Mouse (Mus musculus): ENCODE measurements around the gene Des. TPM values are rescaled to one million over a fixed set of nuclear protein-coding genes. Genes with fewer than 3 reads are reported as not detected.
A peak's percentile ranks its signal among the peaks of the same experiment; 100 is the strongest.

The Des gene
- total and polyA plus RNA-seq, 2 experiments from 2014 or later = 639 to 1,187 TPM

DNA sequence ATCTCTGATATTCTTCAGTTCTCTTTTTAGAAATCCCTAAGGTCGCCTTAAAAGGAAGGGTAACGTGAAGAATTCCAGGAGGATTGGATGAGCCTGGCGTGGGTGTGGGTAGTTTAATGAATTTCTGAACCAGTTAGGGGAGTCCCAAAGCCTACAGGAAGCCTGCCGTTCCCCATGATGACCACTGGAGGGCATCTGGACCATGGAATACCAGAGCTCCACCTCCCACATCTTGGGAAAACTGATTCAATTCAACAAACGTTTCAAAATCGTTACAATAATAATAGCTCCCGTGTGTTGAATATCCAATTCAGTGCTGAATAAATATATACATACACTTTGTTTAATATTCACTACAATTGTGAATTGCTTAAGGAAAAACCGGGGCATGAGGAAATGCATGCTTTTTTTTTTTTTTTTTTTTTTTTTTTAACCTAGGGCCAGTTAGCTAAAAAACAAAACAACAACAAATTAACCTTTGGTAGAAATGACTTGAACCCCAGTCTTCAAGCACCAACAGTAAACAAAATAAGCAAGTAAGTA is 17.2 kb upstream of the Des start:
- Histone ChIP-seq H3K27me3 (ENCODE audit: control insufficient read depth, insufficient read depth, low read length) (peaks cover 6% of the 10 kb centered on the region; the same call in 1 of the 2 replicates), H3K9ac (replicated peaks; ENCODE audit: low read depth, low read length) (no peak overlapping the region), H3K4me2 (ENCODE audit: low read depth, low read length) (no peak overlapping the region), H3K4me1 (ENCODE audit: control insufficient read depth, insufficient read depth) (peaks cover 27% of the 10 kb centered on the region), H3K27ac (ENCODE audit: low read depth) (no peak overlapping the region), H3K9me3 (replicated peaks; ENCODE audit: control insufficient read depth, low read length) (no peaks in the 10 kb centered on the region), H3K36me3 (replicated peaks; ENCODE audit: control insufficient read depth, insufficient read depth, low read length) (no peaks in the 10 kb centered on the region), H3K4me3 (ENCODE audit: low read depth, low read length) (no peak overlapping the region)
- DNase-seq (ENCODE audit: low spot score) (peak; percentile 79), ATAC-seq (ENCODE audit: insufficient read depth, low read depth) (no peak)
- no peak for TF ChIP-seq EP300 (IDR thresholded peaks at IDR 0.05; ENCODE audit: low read depth)
- TF ChIP-seq CTCF (IDR thresholded peaks at IDR 0.05; ENCODE audit: low read depth) = peak; percentile 90
- WGBS = under 1% methylated on average over 8 of the region's 8 CpGs

GRCm38 (mm10) chr1:75344291-75345035 is 15.7 kb upstream of the Des start:
- Histone ChIP-seq H3K27me3 (ENCODE audit: control insufficient read depth, insufficient read depth, low read length) (peaks cover 6% of the 10 kb centered on the region; the same call in 1 of the 2 replicates), H3K9ac (replicated peaks; ENCODE audit: low read depth, low read length) (no peak overlapping the region), H3K9me3 (replicated peaks; ENCODE audit: control insufficient read depth, low read length) (no peaks in the 10 kb centered on the region), H3K4me3 (ENCODE audit: low read depth, low read length) (no peak overlapping the region), H3K4me2 (ENCODE audit: low read depth, low read length) (no peak overlapping the region), H3K27ac (ENCODE audit: low read depth) (peak overlapping the region; percentile 40), H3K36me3 (replicated peaks; ENCODE audit: control insufficient read depth, insufficient read depth, low read length) (no peaks in the 10 kb centered on the region), H3K4me1 (ENCODE audit: control insufficient read depth, insufficient read depth) (peaks cover 33% of the 10 kb centered on the region)
- WGBS = 9% methylated on average over 15 of the region's 15 CpGs
- DNase-seq (ENCODE audit: low spot score) (no peak), ATAC-seq (ENCODE audit: insufficient read depth, low read depth) (peak; percentile 19)
- no peak for TF ChIP-seq EP300 (IDR thresholded peaks at IDR 0.05; ENCODE audit: low read depth)

- 40% methylated on average over 20 of the region's 20 CpGs for WGBS
- Histone ChIP-seq H3K4me1 (ENCODE audit: control insufficient read depth, insufficient read depth) (peaks cover 33% of the 10 kb centered on the region), H3K9me3 (replicated peaks; ENCODE audit: control insufficient read depth, low read length) (no peaks in the 10 kb centered on the region), H3K27me3 (ENCODE audit: control insufficient read depth, insufficient read depth, low read length) (peaks cover 3% of the 10 kb centered on the region; the same call in 1 of the 2 replicates), H3K4me2 (ENCODE audit: low read depth, low read length) (no peak overlapping the region), H3K36me3 (replicated peaks; ENCODE audit: control insufficient read depth, insufficient read depth, low read length) (no peaks in the 10 kb centered on the region), H3K27ac (ENCODE audit: low read depth) (peak overlapping the region; percentile 40), H3K9ac (replicated peaks; ENCODE audit: low read depth, low read length) (no peak overlapping the region), H3K4me3 (ENCODE audit: low read depth, low read length) (no peak overlapping the region)
- TF ChIP-seq CTCF (IDR thresholded peaks at IDR 0.05; ENCODE audit: low read depth) (peak; percentile 48), EP300 (IDR thresholded peaks at IDR 0.05; ENCODE audit: low read depth) (no peak)
- DNase-seq (ENCODE audit: low spot score) = no peak
- ATAC-seq (ENCODE audit: insufficient read depth, low read depth) = no peak
Observed at GRCm38 (mm10) chr1:75345036-75345935, 14.8 kb upstream of the Des start.

- TF ChIP-seq CTCF (IDR thresholded peaks at IDR 0.05; ENCODE audit: low read depth) (no peak), EP300 (IDR thresholded peaks at IDR 0.05; ENCODE audit: low read depth) (no peak)
- DNase-seq (ENCODE audit: low spot score) = peak; percentile 78
- H3K27ac ChIP-seq (ENCODE audit: low read depth) = peak overlapping the region; percentile 83
- H3K4me2 ChIP-seq (ENCODE audit: low read depth, low read length) = no peak overlapping the region
- no peaks in the 10 kb centered on the region for H3K9me3 ChIP-seq (replicated peaks; ENCODE audit: control insufficient read depth, low read length)
- H3K27me3 ChIP-seq (ENCODE audit: control insufficient read depth, insufficient read depth, low read length) = no peaks in the 10 kb centered on the region
- H3K4me1 ChIP-seq (ENCODE audit: control insufficient read depth, insufficient read depth) = peaks cover 33% of the 10 kb centered on the region
- H3K9ac ChIP-seq (replicated peaks; ENCODE audit: low read depth, low read length) = no peak overlapping the region
- ATAC-seq (ENCODE audit: insufficient read depth, low read depth) = peak; percentile 70
- WGBS = 25% methylated on average over 5 of the region's 5 CpGs
- H3K36me3 ChIP-seq (replicated peaks; ENCODE audit: control insufficient read depth, insufficient read depth, low read length) = no peaks in the 10 kb centered on the region
- H3K4me3 ChIP-seq (ENCODE audit: low read depth, low read length) = no peak overlapping the region
Observed at GRCm38 (mm10) chr1:75347279-75347678, 12.8 kb upstream of the Des start.

GRCm38 (mm10) chr1:75349275-75349674 is 10.9 kb upstream of the Des start:
- H3K9me3 ChIP-seq (replicated peaks; ENCODE audit: control insufficient read depth, low read length) = no peaks in the 10 kb centered on the region
- H3K9ac ChIP-seq (replicated peaks; ENCODE audit: low read depth, low read length) = no peak overlapping the region
- no peak overlapping the region for H3K4me2 ChIP-seq (ENCODE audit: low read depth, low read length)
- H3K27ac ChIP-seq (ENCODE audit: low read depth) = peak overlapping the region; percentile 83
- WGBS = 27% methylated on average over 5 of the region's 5 CpGs
- no peak overlapping the region for H3K4me3 ChIP-seq (ENCODE audit: low read depth, low read length)
- no peaks in the 10 kb centered on the region for H3K36me3 ChIP-seq (replicated peaks; ENCODE audit: control insufficient read depth, insufficient read depth, low read length)
- DNase-seq (ENCODE audit: low spot score) = peak; percentile 49
- peak; percentile 30; the same call in 1 of the 2 replicates for ATAC-seq (ENCODE audit: insufficient read depth, low read depth)
- no peak for TF ChIP-seq EP300 (IDR thresholded peaks at IDR 0.05; ENCODE audit: low read depth)
- TF ChIP-seq CTCF (IDR thresholded peaks at IDR 0.05; ENCODE audit: low read depth) = no peak
- peaks cover 28% of the 10 kb centered on the region for H3K4me1 ChIP-seq (ENCODE audit: control insufficient read depth, insufficient read depth)
- no peaks in the 10 kb centered on the region for H3K27me3 ChIP-seq (ENCODE audit: control insufficient read depth, insufficient read depth, low read length)

Data from heart, postnatal 0 days (tissue).